Mouse (Mus musculus): ENCODE measurements around the gene Dnajc19.

GRCm38 (mm10) chr3:34103902-34104672, 23.0 kb upstream of the Dnajc19 start:
- TF ChIP-seq CTCF (IDR thresholded peaks at IDR 0.05) (no peak), POLR2A (IDR thresholded peaks at IDR 0.05; ENCODE audit: insufficient read depth, low read depth, low read length) (no peak), EP300 (IDR thresholded peaks at IDR 0.05; ENCODE audit: insufficient read depth, low read depth, low read length) (no peak)

All from heart, adult 2 months (tissue).